Mouse (Mus musculus) forebrain, embryonic 13.5 days (tissue): ENCODE measurements around the gene Atrnl1. TPM values are rescaled to one million over a fixed set of nuclear protein-coding genes. Genes with fewer than 3 reads are reported as not detected.
A peak's percentile ranks its signal among the peaks of the same experiment; 100 is the strongest.

Experiments used
- ATAC-seq: fragments of 200-750 bp; cut with Nextera tagmentation; 2 replicates; pipeline ENCODE4 v1.8.0; 2017
- H3K27ac ChIP-seq: fragments of 300-500 bp; sonication (generic); 2 replicates; pipeline ENCODE4 v1.5.1; 2015; ENCODE audit warnings: inconsistent platforms, mild to moderate bottlenecking, moderate library complexity
- H3K27me3 ChIP-seq: fragments of 300-500 bp; sonication (generic); 2 replicates; pipeline ENCODE4 v1.6.1; 2015; ENCODE audit warnings: mild to moderate bottlenecking, inconsistent platforms
- H3K36me3 ChIP-seq: fragments of 300-500 bp; sonication (generic); 2 replicates; pipeline ENCODE4 v1.6.1; 2015; ENCODE audit warnings: mild to moderate bottlenecking, inconsistent platforms; ENCODE audit not compliant: poor library complexity, severe bottlenecking
- H3K4me1 ChIP-seq: fragments of 300-500 bp; sonication (generic); 2 replicates; pipeline ENCODE4 v1.6.1; 2015; ENCODE audit warnings: inconsistent platforms
- H3K4me2 ChIP-seq: fragments of 300-500 bp; sonication (generic); 2 replicates; pipeline ENCODE4 v1.6.1; 2015; ENCODE audit warnings: inconsistent platforms, mild to moderate bottlenecking, moderate library complexity
- H3K4me3 ChIP-seq: fragments of 300-500 bp; sonication (generic); 2 replicates; pipeline ENCODE4 v1.5.1; 2015; ENCODE audit warnings: mild to moderate bottlenecking, inconsistent platforms
- H3K9ac ChIP-seq: fragments of 300-500 bp; sonication (generic); 2 replicates; pipeline ENCODE4 v1.6.1; 2015; ENCODE audit warnings: mild to moderate bottlenecking, inconsistent platforms
- H3K9me3 ChIP-seq: fragments of 300-500 bp; sonication (generic); replicated peaks from 2 replicates; pipeline ENCODE4 v1.6.1; 2016; ENCODE audit warnings: inconsistent platforms
- WGBS: fragments of 180-500 bp; shearing (Covaris S2); methylation state at CpG from one replicate; pipeline ENCODE4 v1.1.7; 2015; 5-methylcytosine and 5-hydroxymethylcytosine counted together
- polyA plus RNA-seq: library from polyadenylated mRNA; unstranded; fragments of >200 nt; fragmentation: Nextera tagmentation; extraction: Ambion mirVana; gene quantifications from 2 replicates; pipeline ENCODE4 v1.2.1, GENCODE M21; 2015

Atrnl1 gene
- polyA plus RNA-seq, 1 experiment from 2014 or later = 5.1 TPM

- Histone ChIP-seq H3K4me3 (no peak overlapping the region), H3K4me1 (peaks cover 41% of the 10 kb centered on the region), H3K4me2 (peak overlapping the region; percentile 48), H3K27ac (peak overlapping the region; percentile 51; the same call in 1 of the 2 replicates), H3K27me3 (0 out of 2 replicates have a peak, but pooled peaks cover 7% of the 10 kb centered on the region), H3K36me3 (no peaks in the 10 kb centered on the region), H3K9me3 (no peaks in the 10 kb centered on the region), H3K9ac (0 out of 2 replicates have a peak overlapping the region, but pooled peaks have one; percentile 6)
- peak; percentile 77 for ATAC-seq
- WGBS = 11% methylated on average over 15 of the region's 15 CpGs
Measured at GRCm38 (mm10) chr19:58060854-58061358, 450.1 kb downstream of the Atrnl1 start.

GRCm38 (mm10) chr19:58061933-58062332, 451.1 kb downstream of the Atrnl1 start:
- Histone ChIP-seq H3K4me3 (no peak overlapping the region), H3K36me3 (no peaks in the 10 kb centered on the region), H3K27ac (no peak overlapping the region), H3K9ac (no peak overlapping the region), H3K4me1 (peaks cover 41% of the 10 kb centered on the region), H3K4me2 (no peak overlapping the region), H3K9me3 (no peaks in the 10 kb centered on the region), H3K27me3 (0 out of 2 replicates have a peak, but pooled peaks cover 7% of the 10 kb centered on the region)
- no peak for ATAC-seq
- WGBS = 89% methylated on average over 8 of the region's 8 CpGs

- WGBS = 22% methylated on average over 6 of the region's 6 CpGs
- Histone ChIP-seq H3K9me3 (no peaks in the 10 kb centered on the region), H3K4me2 (no peak overlapping the region), H3K36me3 (no peaks in the 10 kb centered on the region), H3K4me3 (no peak overlapping the region), H3K27ac (no peak overlapping the region; the same call in 1 of the 2 replicates), H3K4me1 (peaks cover 41% of the 10 kb centered on the region), H3K27me3 (0 out of 2 replicates have a peak, but pooled peaks cover 7% of the 10 kb centered on the region), H3K9ac (no peak overlapping the region)
- no peak for ATAC-seq
Measured at GRCm38 (mm10) chr19:58063541-58063940, 452.7 kb downstream of the Atrnl1 start.

- ATAC-seq = no peak
- no peak overlapping the region for H3K27ac ChIP-seq
- H3K9ac ChIP-seq = no peak overlapping the region
- H3K4me1 ChIP-seq = peaks cover 38% of the 10 kb centered on the region
- H3K4me3 ChIP-seq = no peak overlapping the region
- H3K27me3 ChIP-seq = 0 out of 2 replicates have a peak, but pooled peaks cover 7% of the 10 kb centered on the region
- H3K4me2 ChIP-seq = no peak overlapping the region
- WGBS = 39% methylated on average over 16 of the region's 16 CpGs
- H3K9me3 ChIP-seq = no peaks in the 10 kb centered on the region
- H3K36me3 ChIP-seq = no peaks in the 10 kb centered on the region
Measured at GRCm38 (mm10) chr19:58064116-58065000, 453.5 kb downstream of the Atrnl1 start.

GRCm38 (mm10) chr19:58065001-58065314, 454.1 kb downstream of the Atrnl1 start:
- Histone ChIP-seq H3K36me3 (no peaks in the 10 kb centered on the region), H3K4me3 (no peak overlapping the region), H3K27ac (no peak overlapping the region), H3K27me3 (0 out of 2 replicates have a peak, but pooled peaks cover 7% of the 10 kb centered on the region), H3K4me2 (no peak overlapping the region), H3K4me1 (peaks cover 33% of the 10 kb centered on the region), H3K9ac (no peak overlapping the region), H3K9me3 (no peaks in the 10 kb centered on the region)
- ATAC-seq = no peak
- WGBS = 67% methylated on average over 5 of the region's 5 CpGs

GRCm38 (mm10) chr19:58065514-58065913, 454.7 kb downstream of the Atrnl1 start:
- no peaks in the 10 kb centered on the region for H3K36me3 ChIP-seq
- no peaks in the 10 kb centered on the region for H3K9me3 ChIP-seq
- H3K9ac ChIP-seq = no peak overlapping the region
- no peak overlapping the region for H3K4me3 ChIP-seq
- no peak overlapping the region for H3K4me2 ChIP-seq
- 95% methylated on average over 2 of the region's 2 CpGs for WGBS
- ATAC-seq = no peak
- peaks cover 28% of the 10 kb centered on the region for H3K4me1 ChIP-seq
- H3K27ac ChIP-seq = no peak overlapping the region
- H3K27me3 ChIP-seq = 0 out of 2 replicates have a peak, but pooled peaks cover 7% of the 10 kb centered on the region

- no peak overlapping the region for H3K4me3 ChIP-seq
- H3K4me1 ChIP-seq = peaks cover 18% of the 10 kb centered on the region
- no peak overlapping the region for H3K4me2 ChIP-seq
- ATAC-seq = no peak
- H3K27me3 ChIP-seq = no peaks in the 10 kb centered on the region
- H3K27ac ChIP-seq = no peak overlapping the region
- no peaks in the 10 kb centered on the region for H3K9me3 ChIP-seq
- H3K36me3 ChIP-seq = no peaks in the 10 kb centered on the region
- no peak overlapping the region for H3K9ac ChIP-seq
- WGBS = 81% methylated on average over 2 of the region's 2 CpGs
Measured at GRCm38 (mm10) chr19:58068114-58068513, 457.3 kb downstream of the Atrnl1 start.

- H3K9me3 ChIP-seq = no peaks in the 10 kb centered on the region
- no peak overlapping the region for H3K27ac ChIP-seq
- 67% methylated on average over 2 of the region's 2 CpGs for WGBS
- peaks cover 9% of the 10 kb centered on the region for H3K4me1 ChIP-seq
- no peak overlapping the region for H3K4me2 ChIP-seq
- no peak overlapping the region for H3K9ac ChIP-seq
- H3K4me3 ChIP-seq = no peak overlapping the region
- ATAC-seq = no peak
- H3K27me3 ChIP-seq = no peaks in the 10 kb centered on the region
- no peaks in the 10 kb centered on the region for H3K36me3 ChIP-seq
Measured at GRCm38 (mm10) chr19:58068958-58069357, 458.1 kb downstream of the Atrnl1 start.

GRCm38 (mm10) chr19:58072404-58072803, 461.6 kb downstream of the Atrnl1 start:
- WGBS = 82% methylated on average over 5 of the region's 5 CpGs
- Histone ChIP-seq H3K27me3 (0 out of 2 replicates have a peak, but pooled peaks cover 2% of the 10 kb centered on the region), H3K4me1 (peaks cover 11% of the 10 kb centered on the region), H3K9ac (no peak overlapping the region), H3K4me2 (no peak overlapping the region), H3K9me3 (no peaks in the 10 kb centered on the region), H3K36me3 (no peaks in the 10 kb centered on the region), H3K27ac (no peak overlapping the region), H3K4me3 (no peak overlapping the region)
- ATAC-seq = no peak

- 0 out of 2 replicates have a peak, but pooled peaks cover 2% of the 10 kb centered on the region for H3K27me3 ChIP-seq
- H3K4me2 ChIP-seq = no peak overlapping the region
- no peak overlapping the region for H3K4me3 ChIP-seq
- no peaks in the 10 kb centered on the region for H3K36me3 ChIP-seq
- no peaks in the 10 kb centered on the region for H3K9me3 ChIP-seq
- H3K9ac ChIP-seq = no peak overlapping the region
- peaks cover 14% of the 10 kb centered on the region for H3K4me1 ChIP-seq
- no peak for ATAC-seq
- no peak overlapping the region for H3K27ac ChIP-seq
- 97% methylated on average over 9 of the region's 9 CpGs for WGBS
Measured at GRCm38 (mm10) chr19:58072846-58073245, 462.0 kb downstream of the Atrnl1 start.

- no peaks in the 10 kb centered on the region for H3K9me3 ChIP-seq
- 52% methylated on average over 6 of the region's 6 CpGs for WGBS
- no peak overlapping the region for H3K4me3 ChIP-seq
- H3K4me1 ChIP-seq = peaks cover 14% of the 10 kb centered on the region
- H3K27ac ChIP-seq = no peak overlapping the region
- ATAC-seq = no peak
- no peak overlapping the region for H3K9ac ChIP-seq
- H3K36me3 ChIP-seq = no peaks in the 10 kb centered on the region
- H3K27me3 ChIP-seq = 0 out of 2 replicates have a peak, but pooled peaks cover 2% of the 10 kb centered on the region
- H3K4me2 ChIP-seq = no peak overlapping the region
Measured at GRCm38 (mm10) chr19:58075252-58075651, 464.4 kb downstream of the Atrnl1 start.

GRCm38 (mm10) chr19:58076961-58077371, 466.1 kb downstream of the Atrnl1 start:
- H3K27ac ChIP-seq = peak overlapping the region; percentile 32; the same call in 1 of the 2 replicates
- peak; percentile 56 for ATAC-seq
- H3K36me3 ChIP-seq = no peaks in the 10 kb centered on the region
- no peaks in the 10 kb centered on the region for H3K9me3 ChIP-seq
- H3K9ac ChIP-seq = 0 out of 2 replicates have a peak overlapping the region, but pooled peaks have one; percentile 38
- peak overlapping the region; percentile 30 for H3K4me2 ChIP-seq
- peaks cover 14% of the 10 kb centered on the region for H3K4me1 ChIP-seq
- H3K27me3 ChIP-seq = 0 out of 2 replicates have a peak, but pooled peaks cover 2% of the 10 kb centered on the region
- 21% methylated on average over 14 of the region's 14 CpGs for WGBS
- H3K4me3 ChIP-seq = peak overlapping the region; percentile 0; the same call in 1 of the 2 replicates
